Mouse (Mus musculus) stomach, postnatal 0 days (tissue): Measurements from ENCODE around the gene Lhfpl5.

Experiments
- CTCF ChIP-seq: IDR thresholded peaks from 2 replicates; pipeline ENCODE4 v1.5.1; 2016; ENCODE audit warnings: antibody characterized with exemption, low read depth, mild to moderate bottlenecking, moderate library complexity
- EP300 ChIP-seq: optimal IDR thresholded peaks from 2 replicates; pipeline ENCODE3; 2016; ENCODE audit warnings: antibody characterized with exemption

GRCm38 (mm10) chr17:28575244-28576125, at the start of gene Lhfpl5:
- TF ChIP-seq EP300, result no peak
- TF ChIP-seq CTCF, result no peak; the same call in 1 of the 2 replicates
